Mouse (Mus musculus): ENCODE measurements around the gene Rps6ka5. TPM values are rescaled to one million over a fixed set of nuclear protein-coding genes. Genes with fewer than 3 reads are reported as not detected.

Gene Rps6ka5
- total and polyA plus RNA-seq, 3 experiments = 0.92 to 3.3 TPM; not detected in 1

DNA sequence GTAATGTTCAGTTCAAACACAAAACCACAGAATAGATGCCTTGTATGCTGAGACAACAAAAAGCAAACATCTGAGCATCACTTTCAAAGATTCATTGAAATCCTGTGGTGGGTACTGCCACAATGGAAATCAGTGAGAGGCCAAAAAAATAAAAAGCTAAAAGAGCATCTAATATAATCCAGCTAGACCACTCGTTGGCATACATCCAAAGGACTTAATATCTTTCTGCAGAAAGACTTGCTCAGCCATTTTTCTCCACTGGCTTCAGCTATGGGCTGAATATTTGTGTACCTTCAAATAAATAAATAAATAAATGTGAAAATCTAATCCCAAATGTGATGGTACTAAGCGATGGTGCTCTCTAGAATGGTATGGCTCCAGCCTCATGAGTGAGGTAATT, 39.8 kb downstream of the Rps6ka5 start:
- no peak overlapping the region for H3K4me3 ChIP-seq (ENCODE audit: control insufficient read depth in 1 of 2, insufficient read depth in 1 of 2, low read depth in 2 of 2, low read length in 2 of 2)
- H3K9me3 ChIP-seq (replicated peaks; ENCODE audit: insufficient read depth, low read length) = no peaks in the 10 kb centered on the region
- no peaks in the 10 kb centered on the region for H3K79me2 ChIP-seq (ENCODE audit: control insufficient read depth, insufficient read depth, low read length, poor library complexity)
- H3K27me3 ChIP-seq (ENCODE audit: control insufficient read depth in 1 of 2, insufficient read depth in 2 of 2, low read length in 2 of 2) = no peaks in the 10 kb centered on the region
- H3K4me1 ChIP-seq (ENCODE audit: control insufficient read depth in 1 of 2, insufficient read depth in 2 of 2, low read length in 2 of 2) = peaks cover 3 to 6% of the 10 kb centered on the region in 2 experiments; a peak in 3 of 4 replicates
- TF ChIP-seq MEF2A (IDR thresholded peaks at IDR 0.05; ENCODE audit: extremely low read depth, insufficient replicate concordance, low read depth, low read length, poor library complexity, severe bottlenecking) (no peak), MAZ (IDR thresholded peaks at IDR 0.05; ENCODE audit: low read depth, low read length) (no peak), TCF12 (IDR thresholded peaks at IDR 0.05; ENCODE audit: low read depth, low read length) (no peak), ZMIZ1 (IDR thresholded peaks at IDR 0.05; ENCODE audit: low read depth, low read length) (no peak), USF1 (IDR thresholded peaks at IDR 0.05; ENCODE audit: low read depth, low read length) (no peak), E2F4 (IDR thresholded peaks at IDR 0.05; ENCODE audit: borderline replicate concordance, low read depth, low read length) (no peak), MYB (IDR thresholded peaks at IDR 0.05; ENCODE audit: low read depth, low read length) (no peak)
- H3K36me3 ChIP-seq (ENCODE audit: control insufficient read depth in 1 of 2, insufficient read depth in 2 of 2, low read length in 2 of 2) = peaks cover 0 to 16% of the 10 kb centered on the region in 2 experiments; a peak in 2 of 4 replicates
- DNase-seq (ENCODE audit: low read depth, low spot score) = no peak
- H3K9ac ChIP-seq (ENCODE audit: control insufficient read depth, low read depth, low read length, poor library complexity, severe bottlenecking) = no peak overlapping the region
- H3K27ac ChIP-seq (ENCODE audit: control insufficient read depth, low read depth, low read length) = no peak overlapping the region

DNA sequence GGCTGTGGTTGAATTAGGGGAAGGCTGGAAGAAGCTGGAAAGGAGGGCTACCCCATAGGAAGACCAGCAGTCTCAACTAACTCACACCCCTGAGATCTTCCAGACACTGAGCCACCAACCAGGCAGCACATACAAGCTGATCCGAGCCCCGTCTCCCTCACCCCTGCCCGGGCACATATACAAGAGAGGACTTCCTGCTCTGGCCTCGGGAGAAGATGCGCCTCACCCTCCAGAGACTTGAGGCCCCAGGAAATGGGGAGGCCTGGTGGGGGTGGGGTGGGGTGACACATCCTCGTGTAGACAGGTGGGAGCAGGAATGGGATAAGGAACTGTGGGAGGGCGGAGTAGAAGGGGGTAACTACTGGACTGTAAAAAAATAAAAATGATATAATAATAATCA, 45.0 kb downstream of the Rps6ka5 start:
- no peak for TF ChIP-seq USF1 (IDR thresholded peaks at IDR 0.05; ENCODE audit: low read depth, low read length)
- TF ChIP-seq E2F4 (IDR thresholded peaks at IDR 0.05; ENCODE audit: borderline replicate concordance, low read depth, low read length) = no peak
- no peak for TF ChIP-seq MYC (IDR thresholded peaks at IDR 0.05; ENCODE audit: low read depth, low read length)
- no peak for TF ChIP-seq NELFE (IDR thresholded peaks at IDR 0.05; ENCODE audit: low read depth, low read length)
- no peak for TF ChIP-seq ZNF384 (IDR thresholded peaks at IDR 0.05; ENCODE audit: low read depth, low read length)
- no peak for TF ChIP-seq MAX (IDR thresholded peaks at IDR 0.05; ENCODE audit: low read length)
- no peak for TF ChIP-seq RCOR1 (IDR thresholded peaks at IDR 0.05; ENCODE audit: low read depth, low read length)
- TF ChIP-seq UBTF (IDR thresholded peaks at IDR 0.05; ENCODE audit: borderline replicate concordance, insufficient read depth, low read depth, low read length) = no peak
- TF ChIP-seq MAZ (IDR thresholded peaks at IDR 0.05; ENCODE audit: low read depth, low read length) = no peak
- no peak for TF ChIP-seq ZMIZ1 (IDR thresholded peaks at IDR 0.05; ENCODE audit: low read depth, low read length)
- TF ChIP-seq MAFK (IDR thresholded peaks at IDR 0.05; ENCODE audit: borderline replicate concordance, low read depth, low read length) = no peak
- TF ChIP-seq KAT2A (conservative IDR thresholded peaks at IDR 0.05; ENCODE audit: low read depth, low read length) = no peak
- TF ChIP-seq MYB (IDR thresholded peaks at IDR 0.05; ENCODE audit: low read depth, low read length) = no peak
- no peak for TF ChIP-seq ELF1 (IDR thresholded peaks at IDR 0.05; ENCODE audit: low read depth, low read length)
- no peak for TF ChIP-seq SIN3A (IDR thresholded peaks at IDR 0.05; ENCODE audit: low read length)
- no peak for TF ChIP-seq CHD1 (IDR thresholded peaks at IDR 0.05; ENCODE audit: low read depth, low read length)
- no peak for TF ChIP-seq CHD2 (IDR thresholded peaks at IDR 0.05; ENCODE audit: low read length)
- no peak for TF ChIP-seq ETS1 (IDR thresholded peaks at IDR 0.05; ENCODE audit: low read depth, low read length)
- no peaks in the 10 kb centered on the region for H3K27me3 ChIP-seq (ENCODE audit: control insufficient read depth in 1 of 2, insufficient read depth in 2 of 2, low read length in 2 of 2)
- peaks cover 3 to 8% of the 10 kb centered on the region in 2 experiments; a peak in 3 of 4 replicates for H3K4me1 ChIP-seq (ENCODE audit: control insufficient read depth in 1 of 2, insufficient read depth in 2 of 2, low read length in 2 of 2)
- peaks cover 0 to 2% of the 10 kb centered on the region in 2 experiments; a peak in 1 of 4 replicates for H3K36me3 ChIP-seq (ENCODE audit: control insufficient read depth in 1 of 2, insufficient read depth in 2 of 2, low read length in 2 of 2)
- no peak overlapping the region for H3K9ac ChIP-seq (ENCODE audit: control insufficient read depth, low read depth, low read length, poor library complexity, severe bottlenecking)
- no peak overlapping the region for H3K4me3 ChIP-seq (ENCODE audit: control insufficient read depth in 1 of 2, insufficient read depth in 1 of 2, low read depth in 2 of 2, low read length in 2 of 2)
- H3K27ac ChIP-seq (ENCODE audit: control insufficient read depth, low read depth, low read length) = no peak overlapping the region
- H3K79me2 ChIP-seq (ENCODE audit: control insufficient read depth, insufficient read depth, low read length, poor library complexity) = no peaks in the 10 kb centered on the region
- no peak for DNase-seq (ENCODE audit: low read depth, low spot score)
- H3K9me3 ChIP-seq (replicated peaks; ENCODE audit: insufficient read depth, low read length) = no peaks in the 10 kb centered on the region

Data from MEL (cell line).